ENCODE assay signal across 18 mouse cellular contexts in genomic region chr6:37451664-37452063, GRCm38 (mm10).
"Had no signal": no experiment of that assay in that cellular context is flagged by ENCODE, and none has a peak within 500 bp of the region (broad histone marks: within the 10 kb centered on the region; RNA-seq: fewer than 3 reads in every experiment).

No protein-coding gene starts in this region.

- H3K27ac ChIP-seq: kidney, embryonic 15.5 days; left cerebral cortex, adult 2 months; liver, embryonic 13.5 days; midbrain, embryonic 12.5 days; midbrain, embryonic 15.5 days; neural tube, embryonic 13.5 days had no signal

- DNase-seq: kidney, adult 2 months; kidney, postnatal 10 days; kidney, postnatal 36 days; layer of hippocampus, postnatal 36 days; liver, embryonic 13.5 days; lung, embryonic 14.5 days; lung, postnatal 10 days; lung, postnatal 36 days; retina, postnatal 1 day; thymus, adult 2 months; thymus, postnatal 14 days; thymus, postnatal 4 days had no signal

- H3K27me3 ChIP-seq: kidney, embryonic 15.5 days; liver, embryonic 13.5 days; midbrain, embryonic 12.5 days; midbrain, embryonic 15.5 days; neural tube, embryonic 13.5 days had no signal

- H3K4me1 ChIP-seq: kidney, embryonic 15.5 days; liver, embryonic 13.5 days; midbrain, embryonic 12.5 days; midbrain, embryonic 15.5 days; neural tube, embryonic 13.5 days had no signal

- H3K9me3 ChIP-seq: kidney, embryonic 15.5 days; liver, embryonic 13.5 days; midbrain, embryonic 12.5 days; midbrain, embryonic 15.5 days; neural tube, embryonic 13.5 days had no signal

- H3K4me2 ChIP-seq: kidney, embryonic 15.5 days; liver, embryonic 13.5 days; lung, embryonic 14.5 days; midbrain, embryonic 12.5 days; midbrain, embryonic 15.5 days; neural tube, embryonic 13.5 days had no signal

- ATAC-seq: midbrain, embryonic 15.5 days had no signal

- H3K4me3 ChIP-seq: kidney, embryonic 15.5 days; left cerebral cortex, adult 2 months; liver, embryonic 13.5 days; midbrain, embryonic 12.5 days; midbrain, embryonic 15.5 days; myocyte; neural tube, embryonic 13.5 days had no signal

- H3K9ac ChIP-seq: kidney, embryonic 15.5 days; liver, embryonic 13.5 days; lung, embryonic 14.5 days; midbrain, embryonic 12.5 days; midbrain, embryonic 15.5 days; neural tube, embryonic 13.5 days had no signal

- H3K36me3 ChIP-seq: kidney, embryonic 15.5 days; liver, embryonic 13.5 days; midbrain, embryonic 12.5 days; midbrain, embryonic 15.5 days; neural tube, embryonic 13.5 days had no signal
